Mouse (Mus musculus): ENCODE data around the gene Adm2.
A peak's percentile ranks its signal among the peaks of the same experiment; 100 is the strongest.

The Adm2 gene

GRCm38 (mm10) chr15:89309962-89310498 is 12.5 kb upstream of the Adm2 start:
- peak; percentile 38 to 74 for DNase-seq (ENCODE audit: low spot score in 2 of 2)

- peak in 1 of 2 experiments; percentile 14 for DNase-seq (ENCODE audit: low spot score in 2 of 2)
Observed at GRCm38 (mm10) chr15:89313359-89313758, 9.2 kb upstream of the Adm2 start.

- no peak for DNase-seq (ENCODE audit: low spot score in 2 of 2)
Observed at GRCm38 (mm10) chr15:89314107-89314506, 8.4 kb upstream of the Adm2 start.

GRCm38 (mm10) chr15:89314511-89315189 is 7.9 kb upstream of the Adm2 start:
- peak in 1 of 2 experiments; percentile 33 for DNase-seq (ENCODE audit: low spot score in 2 of 2)

- DNase-seq (ENCODE audit: low spot score in 2 of 2), result peak; percentile 97 to 98
Observed at GRCm38 (mm10) chr15:89315190-89315731, 7.3 kb upstream of the Adm2 start, which contains the start of gene Sbf1. Sbf1 (minus strand) TSS chr15:89315311.

- peak; percentile 43 to 76 for DNase-seq (ENCODE audit: low spot score in 2 of 2)
Observed at GRCm38 (mm10) chr15:89316146-89316545, 6.4 kb upstream of the Adm2 start.

GRCm38 (mm10) chr15:89321264-89321663 is 1.3 kb upstream of the Adm2 start:
- no peak for DNase-seq (ENCODE audit: low spot score in 2 of 2)

GRCm38 (mm10) chr15:89323656-89324055 is 1.1 kb downstream of the Adm2 start:
- no peak for DNase-seq (ENCODE audit: low spot score in 2 of 2)

- no peak for DNase-seq (ENCODE audit: low spot score in 2 of 2)
Observed at GRCm38 (mm10) chr15:89326441-89326840, 3.9 kb downstream of the Adm2 start.

- DNase-seq (ENCODE audit: low spot score in 2 of 2), result no peak
Observed at GRCm38 (mm10) chr15:89334271-89334670, 11.8 kb downstream of the Adm2 start, which contains the start of gene Miox. Miox (plus strand) TSS chr15:89334398.

GRCm38 (mm10) chr15:89334774-89335537 is 12.4 kb downstream of the Adm2 start:
- DNase-seq (ENCODE audit: low spot score in 2 of 2), result no peak

- DNase-seq (ENCODE audit: low spot score in 2 of 2), result no peak
Observed at GRCm38 (mm10) chr15:89336422-89336821, 13.9 kb downstream of the Adm2 start.

- no peak for DNase-seq (ENCODE audit: low spot score in 2 of 2)
Observed at GRCm38 (mm10) chr15:89339696-89340095, 17.2 kb downstream of the Adm2 start.

- no peak for DNase-seq (ENCODE audit: low spot score in 2 of 2)
Observed at GRCm38 (mm10) chr15:89340136-89340535, 17.6 kb downstream of the Adm2 start.

- DNase-seq (ENCODE audit: low spot score in 2 of 2), result no peak
Observed at GRCm38 (mm10) chr15:89341678-89342077, 19.2 kb downstream of the Adm2 start.

- DNase-seq (ENCODE audit: low spot score in 2 of 2), result no peak
Observed at GRCm38 (mm10) chr15:89343325-89343724, 20.8 kb downstream of the Adm2 start.

- DNase-seq (ENCODE audit: low spot score in 2 of 2), result no peak
Observed at GRCm38 (mm10) chr15:89350447-89350846, 27.9 kb downstream of the Adm2 start.

- no peak for DNase-seq (ENCODE audit: low spot score in 2 of 2)
Observed at GRCm38 (mm10) chr15:89351302-89351701, 28.8 kb downstream of the Adm2 start.

GRCm38 (mm10) chr15:89352054-89352453 is 29.5 kb downstream of the Adm2 start:
- no peak for DNase-seq (ENCODE audit: low spot score in 2 of 2)

- no peak for DNase-seq (ENCODE audit: low spot score in 2 of 2)
Observed at GRCm38 (mm10) chr15:89352795-89353194, 30.3 kb downstream of the Adm2 start.

- no peak for DNase-seq (ENCODE audit: low spot score in 2 of 2)
Observed at GRCm38 (mm10) chr15:89353837-89354236, 31.3 kb downstream of the Adm2 start.

GRCm38 (mm10) chr15:89354455-89354854 is 31.9 kb downstream of the Adm2 start:
- peak in 1 of 2 experiments; percentile 18 for DNase-seq (ENCODE audit: low spot score in 2 of 2)

All from spleen, postnatal 4 days (tissue).